Mouse (Mus musculus) cerebral cortex, adult 2 months (tissue): ENCODE results near the gene Grm4.

Experiments
- WGBS: fragments of 180-500 bp; shearing (Covaris S2); methylation state at CpG from one replicate; pipeline ENCODE4 v1.1.7; 2018; 5-methylcytosine and 5-hydroxymethylcytosine counted together

Gene Grm4

GRCm38 (mm10) chr17:27488173-27488823 is 32.9 kb downstream of the Grm4 start:
- WGBS, result 46% methylated on average over 16 of the region's 16 CpGs

GRCm38 (mm10) chr17:27485940-27486339 is 35.3 kb downstream of the Grm4 start:
- WGBS, result 75% methylated on average over 8 of the region's 8 CpGs

- 80% methylated on average over 3 of the region's 3 CpGs for WGBS
Observed at GRCm38 (mm10) chr17:27483571-27483970, 37.6 kb downstream of the Grm4 start.

DNA sequence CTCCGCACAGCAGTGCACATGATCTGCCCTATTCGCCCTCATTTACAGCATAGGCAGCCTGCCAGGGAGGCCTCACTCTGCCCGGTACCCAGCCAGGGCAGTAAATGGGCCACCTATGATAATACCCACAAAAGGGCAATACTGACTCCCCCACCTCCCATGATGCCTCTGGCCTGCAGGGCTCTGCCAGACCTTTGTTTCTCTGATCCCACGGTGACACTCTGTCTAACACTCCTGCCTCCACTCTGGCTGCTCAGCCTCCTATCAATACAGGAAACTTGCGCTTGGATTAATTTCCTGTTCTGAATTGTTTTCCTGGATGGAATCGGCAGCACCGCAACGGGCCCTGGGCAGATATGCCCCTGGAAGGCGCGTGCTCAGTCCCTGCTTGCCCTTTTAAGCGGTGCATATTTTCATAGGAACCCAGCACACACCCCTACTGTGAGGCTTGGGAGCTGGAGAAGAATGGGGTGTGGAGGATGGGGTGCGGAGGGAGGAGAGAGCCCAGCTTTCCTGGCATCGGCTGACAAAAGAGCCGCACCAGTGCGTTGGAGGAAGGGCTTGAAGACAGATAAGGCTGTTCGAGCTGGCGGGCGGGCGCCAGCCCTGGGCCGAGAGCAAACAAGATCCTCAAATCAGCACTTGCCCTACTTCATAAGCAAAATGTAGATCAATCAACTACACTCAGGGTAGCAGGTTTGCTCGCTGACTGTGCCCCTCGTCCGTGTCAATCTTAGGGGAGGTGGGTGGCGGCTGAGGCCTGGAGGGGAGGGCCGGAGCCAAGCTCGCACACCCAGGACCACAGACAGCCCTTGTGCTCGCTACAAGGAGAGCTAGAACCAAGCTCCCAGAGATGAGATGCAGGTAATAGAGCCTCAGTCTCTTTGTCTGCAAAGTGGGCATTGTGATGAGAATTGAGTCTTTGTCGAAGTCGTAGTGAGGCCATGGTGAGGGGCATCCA is 40.8 kb downstream of the Grm4 start:
- WGBS, result 42% methylated on average over 29 of the region's 29 CpGs

DNA sequence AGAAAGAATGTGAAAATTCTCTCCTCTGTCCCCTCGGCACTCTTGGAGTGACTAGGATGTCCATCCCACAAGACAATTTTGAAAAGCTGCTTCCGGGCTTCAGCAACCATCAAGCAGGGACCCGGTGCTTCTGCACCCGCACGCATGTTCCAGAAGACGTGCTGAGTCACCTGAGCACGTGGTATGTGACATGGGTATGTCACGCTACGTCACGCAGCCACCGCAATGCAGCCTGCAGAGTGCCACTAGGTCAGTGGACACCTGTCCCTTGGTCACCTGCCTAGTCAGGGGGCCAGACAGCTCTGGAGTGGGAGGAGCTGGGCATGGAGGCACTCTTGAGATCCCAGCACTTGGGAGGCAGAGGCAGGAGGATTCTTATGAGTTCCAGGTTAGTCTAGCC is 45.6 kb downstream of the Grm4 start:
- WGBS, result 93% methylated on average over 11 of the region's 11 CpGs

DNA sequence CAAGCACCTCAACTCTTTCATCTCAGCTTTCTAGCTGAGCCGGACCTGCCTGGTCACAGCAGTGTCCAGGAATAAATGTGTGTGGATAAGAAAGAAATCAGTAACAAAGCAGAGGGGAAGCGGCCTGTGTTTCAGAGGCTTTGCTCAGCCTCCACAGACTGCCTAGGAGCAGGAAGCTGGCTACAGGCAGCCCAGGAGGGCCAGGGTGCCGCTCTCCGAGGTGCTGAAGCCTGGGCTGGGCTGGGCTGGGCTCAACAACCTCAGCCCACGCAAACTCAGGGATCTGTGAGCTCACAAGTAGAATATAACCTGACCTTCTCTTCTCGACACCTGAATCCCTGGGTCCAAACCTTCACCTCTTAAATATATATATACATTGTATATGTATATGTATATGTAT is 54.6 kb downstream of the Grm4 start:
- 50% methylated on average over 6 of the region's 6 CpGs for WGBS

GRCm38 (mm10) chr17:27465924-27466323 is 55.3 kb downstream of the Grm4 start:
- WGBS, result 75% methylated on average over 8 of the region's 8 CpGs

GRCm38 (mm10) chr17:27464327-27464962 is 56.8 kb downstream of the Grm4 start:
- 66% methylated on average over 8 of the region's 8 CpGs for WGBS

DNA sequence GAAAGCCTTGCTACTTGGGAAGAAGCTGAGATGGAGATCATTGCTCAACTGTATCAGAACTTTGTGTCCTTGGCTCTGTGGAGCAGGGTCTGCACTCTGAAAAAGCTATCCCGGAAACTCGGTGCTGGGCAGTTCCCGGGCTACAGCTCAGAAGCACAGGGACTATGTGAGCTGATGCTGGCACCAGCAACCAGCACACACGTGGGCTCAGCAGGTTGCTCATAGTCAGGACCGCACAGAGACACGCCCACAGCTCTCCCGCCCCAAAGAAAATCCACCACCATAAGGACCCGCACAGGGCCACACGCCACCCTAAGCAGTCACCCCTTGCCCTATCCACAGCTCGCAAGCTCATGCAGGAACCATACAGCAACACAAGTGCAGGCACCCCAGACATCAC is 61.2 kb downstream of the Grm4 start:
- WGBS, result 73% methylated on average over 10 of the region's 10 CpGs

DNA sequence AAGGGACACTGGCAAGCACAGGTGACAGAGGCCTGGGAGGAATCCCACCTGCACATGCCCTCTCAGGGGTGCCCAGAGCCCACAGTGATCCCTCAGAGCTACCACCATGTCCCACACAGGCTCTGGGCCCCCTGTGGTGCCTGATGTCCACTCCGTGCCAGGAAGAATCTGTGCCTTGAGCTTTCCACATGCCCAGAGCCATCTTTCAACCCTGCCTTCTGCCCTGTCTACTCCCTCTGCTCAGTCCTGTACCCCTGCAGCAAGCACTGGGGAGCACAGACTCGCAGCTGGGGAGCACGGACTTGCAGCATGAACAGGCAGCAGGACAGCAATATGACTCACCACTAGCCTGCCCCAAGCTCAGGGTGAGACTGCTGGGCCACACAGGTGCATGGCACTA is 62.0 kb downstream of the Grm4 start:
- 95% methylated on average over 3 of the region's 3 CpGs for WGBS

DNA sequence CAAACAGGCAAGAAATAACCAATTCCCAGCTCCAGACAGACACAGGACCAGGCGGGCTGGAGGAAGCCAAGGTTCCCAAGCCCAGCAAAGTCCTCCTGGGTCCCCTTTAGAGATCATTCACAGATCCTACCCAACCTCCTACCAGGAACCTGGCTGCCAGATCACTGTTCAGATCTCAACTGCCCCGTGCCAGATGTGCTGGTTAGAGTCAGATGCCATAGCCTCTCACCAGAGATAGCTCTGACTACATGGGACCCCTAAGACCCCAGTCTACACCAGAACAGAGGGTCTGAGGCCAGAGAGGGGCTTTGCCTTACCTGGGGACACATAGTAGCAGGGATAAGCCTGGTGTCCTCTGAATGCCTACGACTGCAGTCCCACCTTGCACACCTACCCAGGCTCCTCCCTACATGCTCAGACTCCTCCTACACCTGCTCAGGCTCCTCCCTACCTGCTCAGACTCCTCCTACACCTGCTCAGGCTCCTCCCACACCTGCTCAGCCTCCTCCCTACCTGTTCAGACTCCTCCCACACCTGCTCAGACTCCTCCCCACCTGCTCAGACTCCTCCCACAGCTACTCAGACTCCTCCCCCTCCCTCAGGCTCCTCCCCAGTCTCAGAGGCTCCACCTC is 63.2 kb downstream of the Grm4 start:
- WGBS, result 90% methylated on average over 3 of the region's 3 CpGs

DNA sequence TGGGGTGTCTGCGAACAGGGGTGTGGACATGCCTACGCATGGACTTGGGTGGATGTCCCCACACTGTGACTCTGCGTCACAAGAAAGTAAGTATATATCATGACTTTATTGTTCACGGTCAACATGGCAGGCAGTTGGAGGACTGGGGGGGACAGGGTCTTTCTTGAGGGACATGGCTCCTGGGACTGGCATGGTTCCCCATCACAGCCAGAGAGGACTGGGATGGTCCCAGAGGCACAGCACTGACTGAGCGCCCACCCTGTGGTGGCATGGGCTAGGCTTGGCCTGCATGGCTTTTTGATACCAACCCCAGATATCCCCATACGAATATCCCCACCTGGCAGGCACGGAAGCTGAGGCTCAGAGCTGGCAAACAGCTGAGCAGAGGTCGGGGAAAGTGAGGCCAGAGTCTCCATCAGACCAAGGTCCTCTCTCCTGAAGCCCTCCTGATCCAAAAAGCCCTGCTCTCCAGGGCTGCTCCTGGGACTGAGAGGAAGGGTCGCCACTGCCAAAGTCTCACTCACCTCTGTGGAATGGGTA is 64.1 kb downstream of the Grm4 start:
- WGBS, result 93% methylated on average over 9 of the region's 9 CpGs

- 62% methylated on average over 11 of the region's 11 CpGs for WGBS
Observed at GRCm38 (mm10) chr17:27456364-27456763, 64.8 kb downstream of the Grm4 start.

DNA sequence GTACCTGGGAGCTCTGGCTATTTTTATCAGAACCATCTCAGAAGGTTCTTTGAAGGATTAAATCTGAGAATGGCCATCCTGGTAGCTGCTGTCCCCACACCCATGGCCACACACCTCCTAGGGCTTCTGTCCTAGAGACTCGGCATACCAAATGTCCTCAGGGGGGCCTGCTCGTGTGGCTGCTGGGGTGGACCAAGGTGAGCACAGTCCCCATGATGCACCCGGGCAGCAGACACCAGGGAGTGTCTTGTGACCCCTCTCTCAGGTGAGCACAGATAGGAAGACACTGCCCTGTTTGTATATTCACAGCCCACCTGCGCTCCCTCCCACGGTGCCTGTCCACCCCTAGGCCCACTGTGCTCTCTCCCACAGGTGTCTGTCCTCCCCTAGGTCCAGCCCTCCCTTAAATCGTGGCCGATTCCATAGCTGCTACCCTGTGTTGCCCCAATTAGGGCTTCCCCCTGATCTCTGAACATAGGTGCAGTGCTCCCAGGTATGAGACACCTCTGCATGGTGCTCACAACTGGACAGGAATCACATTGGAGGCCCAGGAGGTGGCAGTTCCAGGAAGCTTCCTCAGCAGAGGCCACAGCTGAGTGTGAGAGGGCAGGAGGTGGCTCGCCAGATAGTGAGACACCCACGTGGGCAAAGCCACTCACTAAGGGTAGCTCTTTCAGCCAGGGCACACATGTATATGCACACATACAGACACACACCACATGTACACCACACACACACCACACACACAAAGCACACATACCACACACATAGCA is 66.0 kb downstream of the Grm4 start:
- 89% methylated on average over 9 of the region's 9 CpGs for WGBS

GRCm38 (mm10) chr17:27454396-27454795 is 66.8 kb downstream of the Grm4 start:
- WGBS, result 85% methylated on average over 11 of the region's 11 CpGs

DNA sequence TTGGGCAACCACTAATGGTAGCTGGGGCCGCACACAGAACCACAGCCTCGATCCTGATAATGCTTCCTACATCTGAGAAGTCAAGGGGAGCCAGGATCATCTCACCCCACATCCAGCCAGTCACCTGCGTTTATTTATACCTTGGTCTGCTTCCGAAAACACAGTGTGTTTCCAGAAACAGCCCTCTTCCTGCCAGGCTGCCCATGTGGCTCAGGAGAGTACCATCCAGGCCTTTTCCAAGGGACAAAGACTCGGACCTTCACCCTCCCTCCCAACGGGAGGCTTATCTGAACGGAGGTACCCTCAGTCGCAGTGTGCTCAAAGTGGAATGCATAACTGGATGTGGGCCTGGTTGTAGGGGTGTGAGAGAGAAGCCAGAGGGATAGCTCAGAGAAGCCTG is 68.2 kb downstream of the Grm4 start:
- 82% methylated on average over 8 of the region's 8 CpGs for WGBS

GRCm38 (mm10) chr17:27451787-27452186 is 69.4 kb downstream of the Grm4 start:
- 45% methylated on average over 9 of the region's 9 CpGs for WGBS

DNA sequence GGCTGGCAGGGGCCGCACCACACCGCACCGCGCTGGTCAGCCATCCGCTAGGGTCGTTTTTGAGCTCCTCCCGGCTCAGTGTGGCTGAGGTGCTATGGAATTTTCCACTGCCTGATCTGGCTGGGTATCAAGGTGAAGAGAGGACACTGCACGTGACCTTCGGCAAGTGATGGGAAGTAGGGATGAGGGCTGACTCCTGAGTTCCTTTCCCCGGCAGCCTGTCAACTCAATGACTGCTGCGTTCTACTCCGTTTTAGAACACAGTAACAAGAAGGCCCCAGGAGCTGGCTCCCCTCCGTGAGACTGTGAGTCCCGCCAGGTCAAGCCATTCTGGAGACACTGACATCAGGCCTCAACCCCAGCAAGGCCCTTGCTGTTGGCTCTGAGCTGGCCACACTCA is 70.0 kb downstream of the Grm4 start:
- 92% methylated on average over 14 of the region's 14 CpGs for WGBS

GRCm38 (mm10) chr17:27449757-27450330 is 71.4 kb downstream of the Grm4 start:
- 85% methylated on average over 14 of the region's 14 CpGs for WGBS

DNA sequence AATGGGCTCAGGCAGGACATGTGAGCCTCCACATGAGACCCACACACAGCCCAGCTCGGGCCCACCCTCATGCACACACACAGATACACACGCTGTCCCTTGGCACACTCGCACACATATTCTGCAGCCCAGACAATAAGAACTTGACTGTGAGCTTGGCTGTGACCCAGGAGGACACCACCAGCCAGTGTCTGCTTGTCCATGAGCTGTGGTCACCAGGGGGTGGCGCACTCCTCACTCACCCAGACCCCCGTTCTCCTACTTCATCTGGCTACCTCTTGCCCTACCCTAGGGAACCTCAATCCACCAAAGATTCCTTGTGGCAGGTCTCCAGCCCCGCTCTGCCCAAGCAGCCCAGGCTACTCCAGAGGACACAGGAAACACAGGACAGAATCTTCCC is 72.5 kb downstream of the Grm4 start:
- WGBS, result 71% methylated on average over 6 of the region's 6 CpGs
